Mouse (Mus musculus) cerebellum, adult 11-12 months (tissue): Measurements from ENCODE around the gene Urgcp.
A peak's percentile ranks its signal among the peaks of the same experiment; 100 is the strongest.

Experiments
- DNase-seq: peaks from one replicate; pipeline ENCODE4 v3.0.0; 2022

Gene Urgcp

DNA sequence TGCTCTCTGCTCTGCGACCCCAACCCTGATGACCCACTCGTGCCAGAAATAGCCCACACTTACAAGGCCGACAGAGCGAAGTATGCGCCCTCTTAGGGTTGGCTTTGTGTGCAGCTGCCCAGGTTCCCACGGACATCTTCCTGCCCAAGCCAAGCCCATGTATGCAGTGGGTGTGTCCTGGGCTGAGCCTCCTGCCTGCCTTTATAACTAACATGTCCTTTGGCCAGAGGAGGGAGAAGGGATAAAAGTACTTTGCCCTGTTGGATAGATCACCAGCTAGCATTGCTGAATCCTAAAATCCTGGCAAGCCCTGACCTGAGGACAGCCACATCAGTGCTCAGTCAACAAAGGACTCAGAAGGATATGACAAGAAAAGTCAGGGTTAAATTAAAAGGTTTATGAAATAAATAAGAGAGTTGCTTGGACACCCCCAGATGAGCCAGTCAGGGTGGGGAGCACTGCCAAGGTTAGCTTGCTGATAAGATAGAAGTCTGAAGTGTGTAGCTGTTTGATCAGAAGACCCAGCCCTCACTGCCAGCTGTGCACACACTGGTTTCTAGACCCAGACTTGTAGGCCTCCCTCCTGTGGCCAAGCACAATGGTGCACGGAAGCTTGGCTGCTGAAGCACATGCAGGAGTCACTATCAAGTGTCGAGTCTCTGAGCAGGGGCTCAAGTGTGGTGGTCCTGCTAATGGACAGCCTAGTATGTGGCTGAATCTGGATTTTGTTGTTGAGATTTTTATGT is 20.2 kb upstream of the Urgcp start:
- no peak for DNase-seq

DNA sequence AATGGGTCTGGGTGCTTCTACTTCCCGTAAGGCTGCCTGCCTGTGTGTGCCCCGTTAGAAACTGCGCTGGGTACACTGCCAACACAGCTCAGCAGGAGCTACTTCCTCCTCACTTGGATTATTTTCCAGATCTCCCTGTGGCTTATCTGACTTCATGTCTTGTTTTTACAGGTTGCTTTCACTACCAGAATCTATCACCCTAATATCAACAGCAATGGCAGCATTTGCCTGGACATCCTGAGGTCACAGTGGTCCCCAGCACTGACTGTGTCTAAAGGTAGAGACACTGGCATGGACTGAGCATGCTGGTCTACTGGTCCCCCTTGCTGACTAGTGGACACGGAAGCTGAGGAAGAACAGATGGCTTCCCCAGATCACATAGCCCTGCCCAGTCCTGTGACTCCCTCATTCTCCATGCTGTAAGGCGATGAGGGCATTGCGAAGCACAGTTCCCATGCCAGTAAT is 17.9 kb upstream of the Urgcp start:
- peak; percentile 78 for DNase-seq

DNA sequence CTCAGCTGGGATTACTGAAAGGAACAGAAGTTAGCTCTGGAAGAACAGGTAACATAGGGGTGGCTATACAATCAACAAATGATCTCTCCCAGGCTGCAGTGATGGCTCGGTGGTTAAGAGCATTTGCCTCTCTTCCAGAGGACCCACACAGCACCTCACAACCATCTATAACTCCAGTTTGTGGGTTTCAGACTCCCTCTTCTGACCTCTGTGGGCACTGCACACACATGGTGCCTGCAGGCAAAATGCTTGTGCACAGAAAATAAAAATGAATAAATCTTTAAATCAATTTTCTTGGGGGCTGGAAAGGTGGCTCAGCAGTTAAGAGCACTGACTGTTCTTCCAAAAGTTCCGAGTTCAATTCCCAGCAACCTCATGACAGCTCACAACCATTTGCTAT is 16.3 kb upstream of the Urgcp start:
- no peak for DNase-seq

DNA sequence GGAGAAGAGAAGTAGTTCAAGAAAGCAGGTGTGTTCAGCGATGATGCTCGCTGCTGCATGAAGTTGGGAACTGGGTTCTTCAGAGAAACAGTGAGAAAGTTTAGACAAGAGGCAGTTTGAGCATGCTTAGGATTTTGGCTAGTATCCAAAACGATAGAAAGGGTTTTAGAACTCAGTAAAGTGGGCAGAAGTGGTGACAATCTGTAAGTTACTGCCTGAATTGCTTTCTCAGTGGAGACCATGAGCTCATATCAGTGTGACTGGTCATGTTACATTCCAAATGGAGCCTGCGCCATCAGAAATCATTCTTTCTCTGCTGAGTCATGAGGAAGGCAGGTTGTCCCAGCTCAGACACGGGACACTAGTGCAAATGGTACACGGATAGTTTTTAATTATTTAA is 3.8 kb upstream of the Urgcp start:
- DNase-seq = no peak

DNA sequence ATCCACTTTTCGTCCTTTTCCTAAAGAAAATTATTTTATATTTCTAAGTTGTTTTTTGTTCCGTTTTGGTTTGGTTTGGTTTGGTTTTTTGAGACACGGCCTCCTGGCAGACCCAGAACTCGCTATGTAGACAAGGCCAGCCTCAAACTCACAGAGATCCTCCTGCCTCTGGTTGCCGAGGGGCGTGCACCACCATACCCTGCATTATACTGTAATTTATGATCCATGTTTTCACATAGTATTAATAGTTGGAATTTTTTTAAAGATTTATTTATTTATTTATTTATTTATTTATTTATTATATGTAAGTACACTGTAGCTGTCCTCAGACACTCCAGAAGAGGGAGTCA is 432 bp upstream of the Urgcp start:
- no peak for DNase-seq

DNA sequence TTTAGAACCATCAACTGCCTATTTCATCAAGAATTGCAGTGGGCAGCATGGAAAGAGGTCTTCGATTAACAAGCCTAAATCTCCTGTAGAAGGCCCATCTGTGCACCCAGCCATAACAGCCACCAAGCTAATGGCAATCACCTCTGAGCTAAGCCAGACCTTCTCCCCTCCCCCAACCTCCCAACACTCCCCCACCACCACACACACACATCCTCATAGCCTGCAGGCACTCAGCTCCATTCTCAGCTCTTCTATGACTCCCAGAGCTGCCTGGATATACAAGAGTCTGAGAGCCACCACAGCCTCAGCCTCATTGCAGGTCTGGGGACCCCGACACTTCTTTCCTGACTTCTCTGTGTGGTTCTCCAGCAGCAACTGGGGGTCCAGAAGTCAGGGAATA is 8.4 kb downstream of the Urgcp start:
- DNase-seq = no peak

DNA sequence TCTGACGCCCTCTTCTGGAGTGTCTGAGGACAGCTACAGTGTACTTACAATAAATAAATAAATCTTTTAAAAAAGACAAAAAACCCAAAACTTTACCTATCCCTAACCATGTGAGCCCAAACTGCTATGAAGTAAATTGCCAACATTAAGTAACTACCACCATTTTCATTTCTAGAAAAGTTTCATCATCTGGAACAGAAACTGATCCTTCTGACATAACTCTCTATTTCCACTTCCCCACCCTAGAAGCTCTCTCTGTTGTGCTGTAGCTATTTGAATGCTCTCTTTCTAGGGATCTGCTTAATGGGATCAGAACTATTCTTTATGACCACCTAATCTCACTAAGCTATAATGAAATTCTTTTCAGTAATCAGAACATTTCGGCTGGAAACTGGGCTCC is 17.2 kb downstream of the Urgcp start:
- DNase-seq = no peak

DNA sequence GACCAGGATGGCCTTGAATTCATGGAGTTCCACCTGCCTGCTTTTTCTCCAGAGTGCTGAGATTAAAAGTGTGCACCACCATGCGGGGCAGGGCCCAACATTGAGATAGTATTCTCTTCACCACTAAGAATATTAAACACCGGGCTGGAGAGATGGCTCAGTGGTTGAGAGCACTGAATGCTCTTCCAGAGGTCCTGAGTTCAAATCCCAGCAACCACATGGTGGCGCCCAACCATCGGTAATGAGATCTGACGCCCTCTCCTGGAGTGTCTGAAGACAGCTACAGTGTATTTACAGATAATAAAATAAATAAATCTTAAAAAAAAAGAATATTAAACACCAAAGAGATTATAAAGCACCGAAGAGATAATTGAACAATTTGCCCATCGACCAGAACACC is 20.1 kb downstream of the Urgcp start:
- no peak for DNase-seq

DNA sequence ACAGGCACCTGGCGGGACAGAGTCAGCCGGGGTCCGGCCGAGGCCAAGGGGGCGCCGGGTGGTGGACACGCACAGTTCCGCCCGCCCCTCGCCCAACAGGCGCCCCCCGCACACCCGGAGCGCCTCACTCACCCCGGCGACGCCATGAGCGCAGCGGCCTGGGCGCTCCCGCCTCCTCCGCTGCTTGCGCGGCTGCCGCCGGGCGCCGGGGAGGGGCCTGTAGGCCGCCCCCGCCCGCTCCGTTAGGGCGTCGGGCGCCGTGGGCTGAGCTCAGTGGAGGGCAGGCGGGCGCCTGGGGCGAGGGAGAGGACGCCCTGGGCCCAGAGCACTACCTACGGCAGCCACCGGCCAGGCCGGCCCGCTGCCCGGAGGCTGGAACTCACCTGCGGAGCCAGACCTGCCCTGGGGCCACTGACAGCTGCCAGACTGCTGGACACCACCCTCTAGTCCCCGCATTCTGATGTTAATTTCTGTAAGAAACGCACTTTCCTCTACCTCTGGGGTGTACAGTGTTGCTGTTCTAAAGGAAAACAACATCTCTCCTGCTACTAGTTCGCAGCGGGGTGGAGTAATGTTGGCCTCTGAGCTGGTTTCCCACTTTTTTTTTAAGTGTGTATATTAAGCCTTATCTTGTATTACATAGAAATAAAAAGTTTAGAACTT is 21.1 kb downstream of the Urgcp start:
- DNase-seq = peak; percentile 77

DNA sequence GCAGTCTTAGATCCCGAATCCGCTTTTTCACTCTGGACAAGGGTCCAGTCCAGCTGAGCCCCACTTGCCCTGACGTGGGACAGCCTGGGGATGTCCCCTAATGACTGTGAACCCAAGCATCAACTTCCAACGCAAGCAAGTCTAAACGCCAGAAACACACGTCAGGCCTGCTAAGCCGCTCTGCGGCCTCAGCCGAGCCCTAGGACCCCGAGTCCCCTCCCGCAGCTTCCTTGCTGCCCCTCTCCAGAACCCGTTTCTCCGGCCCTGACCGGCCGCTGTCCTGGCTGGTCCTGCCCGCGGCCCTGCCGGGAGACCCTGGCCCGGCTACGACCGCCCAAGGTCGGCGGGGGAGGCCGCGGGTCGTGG is 21.6 kb downstream of the Urgcp start:
- DNase-seq = no peak

DNA sequence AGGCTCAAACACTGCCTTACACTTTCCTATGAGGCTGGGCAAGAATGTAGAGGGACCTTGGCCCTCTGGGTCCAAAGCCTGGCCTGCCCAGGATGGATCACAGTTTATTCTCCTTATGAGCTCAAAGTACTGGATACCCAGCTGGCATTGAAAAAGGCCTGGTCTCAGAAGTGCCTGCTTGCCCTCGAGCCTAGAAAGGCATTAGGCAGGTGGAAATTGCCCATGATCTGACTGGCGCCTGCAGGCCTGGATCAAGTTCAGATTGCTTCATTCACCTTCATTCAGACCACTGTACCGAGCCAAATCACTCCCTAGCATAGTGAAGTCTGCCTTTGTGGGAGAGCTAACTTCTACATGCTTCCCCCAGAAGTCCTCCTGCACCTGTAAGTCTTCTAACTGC is 22.3 kb downstream of the Urgcp start:
- DNase-seq = no peak

DNA sequence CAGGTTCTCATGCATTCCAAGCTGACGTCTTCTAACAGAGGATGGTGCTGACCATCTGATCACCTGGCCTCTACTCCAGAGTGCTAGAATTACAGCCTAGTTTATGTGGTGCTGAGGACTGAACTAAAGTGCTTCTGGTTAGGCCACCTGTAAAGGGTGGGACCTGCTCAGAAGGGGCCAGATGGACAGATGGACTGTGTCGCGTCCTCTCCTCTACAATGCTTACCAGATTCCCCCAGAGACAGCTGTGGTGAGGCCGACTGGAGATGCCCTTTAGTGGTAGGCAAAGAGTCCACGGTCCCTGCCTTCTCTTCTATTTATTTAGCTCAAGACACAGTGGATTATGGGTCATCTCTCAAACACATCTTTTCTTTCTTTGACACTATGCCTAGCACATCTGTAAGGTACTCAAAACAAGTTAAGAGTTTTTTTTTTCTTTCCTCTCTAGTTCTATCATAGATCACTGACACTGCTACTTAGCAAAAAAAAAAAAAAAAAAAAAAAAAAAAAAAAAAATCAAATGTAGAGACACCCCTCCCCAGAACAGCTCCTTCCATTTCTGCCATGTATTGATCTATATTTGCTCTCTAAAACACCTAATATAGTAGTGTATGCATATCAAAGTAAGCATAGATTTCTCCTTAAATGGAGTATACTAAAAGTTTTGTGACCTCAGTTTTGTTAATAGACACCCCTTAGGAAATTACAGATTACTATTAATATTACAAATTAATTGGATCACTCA is 23.1 kb downstream of the Urgcp start:
- DNase-seq = no peak

DNA sequence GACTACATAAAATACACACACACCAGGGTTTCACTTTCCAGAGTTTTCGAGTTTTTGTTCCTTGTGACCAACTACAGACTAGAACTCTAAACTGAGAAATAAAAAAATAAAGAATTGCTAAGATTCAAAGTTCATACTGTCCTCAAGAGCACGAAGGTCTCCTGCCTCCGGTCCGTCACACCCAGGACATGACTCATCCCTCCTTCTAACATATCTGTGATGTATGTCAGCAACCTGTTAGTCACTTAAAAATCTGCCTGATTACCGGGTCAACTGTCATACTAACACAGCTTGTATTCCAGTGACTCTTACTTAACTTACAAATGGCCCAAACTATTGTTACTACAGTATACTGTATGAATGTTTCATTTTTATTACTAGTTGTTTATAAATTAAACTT is 25.0 kb downstream of the Urgcp start:
- no peak for DNase-seq

DNA sequence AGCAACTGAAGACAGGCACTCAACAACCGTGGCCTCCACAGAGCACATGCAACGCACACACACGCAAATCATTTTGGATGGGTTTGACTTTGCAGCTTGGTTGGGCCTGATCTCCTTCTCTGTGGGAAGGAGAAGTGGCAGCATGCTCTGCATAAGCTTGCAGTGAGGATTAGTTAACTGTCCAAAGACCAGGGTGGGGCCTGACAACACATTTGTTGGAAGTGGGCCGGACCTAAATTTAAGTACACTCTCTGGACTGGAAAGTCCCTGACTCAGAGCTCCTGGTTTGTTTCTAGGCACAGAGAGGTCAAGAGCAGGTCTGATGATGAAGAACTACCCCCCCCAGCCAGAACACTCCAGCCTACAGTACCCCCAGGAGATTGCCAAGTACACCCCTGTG is 27.9 kb downstream of the Urgcp start:
- DNase-seq = no peak

DNA sequence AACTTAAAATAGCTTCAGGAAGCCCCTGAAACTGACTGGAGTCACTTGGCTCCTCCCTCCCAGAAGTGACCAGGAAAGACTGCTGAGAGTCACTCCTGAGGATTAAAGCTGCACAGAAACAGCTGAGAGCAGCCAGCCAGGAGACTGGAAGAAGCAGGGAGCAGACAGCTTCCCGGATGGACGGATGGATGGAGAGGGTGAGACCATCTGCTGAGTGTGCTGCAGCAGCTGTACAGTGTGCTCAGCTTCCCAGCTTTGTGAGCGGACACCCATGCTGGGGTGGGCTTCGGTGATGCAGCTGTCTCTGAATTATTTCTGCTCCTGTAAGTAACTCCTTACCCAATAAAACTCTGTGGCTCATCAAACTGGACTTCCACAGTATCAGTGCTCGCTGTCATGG is 29.8 kb downstream of the Urgcp start:
- no peak for DNase-seq

DNA sequence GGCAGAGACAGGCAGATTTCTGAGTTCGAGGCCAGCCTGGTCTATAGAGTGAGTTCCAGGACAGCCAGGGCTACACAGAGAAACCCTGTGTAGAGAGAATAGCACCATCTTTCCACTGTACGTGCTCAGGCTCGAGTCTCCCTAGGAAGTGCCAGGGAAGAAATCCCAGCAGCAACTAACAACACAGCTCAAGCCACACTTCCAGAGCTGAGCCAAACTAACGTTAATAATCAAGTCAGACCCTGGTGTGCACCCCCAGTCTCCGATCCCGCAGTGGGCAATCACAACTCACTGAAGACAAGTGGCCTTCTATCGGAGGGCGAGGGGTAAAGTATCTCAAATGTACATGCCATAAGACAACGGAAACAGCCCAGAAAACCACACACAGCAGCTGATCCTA is 32.6 kb downstream of the Urgcp start:
- no peak for DNase-seq

DNA sequence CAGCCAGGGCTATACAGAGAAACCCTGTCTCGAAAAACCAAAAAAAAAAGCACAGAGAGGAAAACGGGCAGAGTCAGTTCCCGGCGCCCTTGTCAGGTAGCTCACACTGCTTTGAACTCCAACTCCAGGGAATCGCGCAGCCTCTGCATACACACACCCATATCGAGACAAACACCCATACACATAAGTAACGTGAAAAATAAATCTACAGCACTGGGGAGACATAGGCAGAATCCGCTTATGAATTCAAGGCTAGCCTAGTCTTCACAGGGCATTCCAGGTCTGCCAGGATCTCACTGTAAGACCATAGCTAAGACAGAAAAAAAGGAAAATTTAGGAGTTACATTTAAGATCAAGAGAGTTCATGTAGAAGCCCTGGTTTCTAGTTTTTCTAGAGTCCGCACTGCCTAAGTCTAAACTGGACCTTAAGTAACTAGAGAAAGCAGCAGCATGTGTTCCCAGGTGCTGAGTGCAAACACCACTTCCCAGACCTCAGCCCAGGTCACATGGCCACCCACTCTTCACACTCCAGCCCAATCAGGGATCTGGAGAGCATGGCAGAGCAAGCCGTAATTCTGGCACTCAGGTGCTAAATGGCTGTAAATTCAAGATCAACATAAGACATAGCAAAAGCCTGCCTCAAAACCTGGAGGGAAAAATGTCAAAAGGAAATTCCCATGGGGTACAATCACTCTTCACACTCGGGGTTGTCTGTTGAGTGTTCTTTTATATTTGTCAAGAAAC is 43.4 kb downstream of the Urgcp start:
- DNase-seq = no peak

DNA sequence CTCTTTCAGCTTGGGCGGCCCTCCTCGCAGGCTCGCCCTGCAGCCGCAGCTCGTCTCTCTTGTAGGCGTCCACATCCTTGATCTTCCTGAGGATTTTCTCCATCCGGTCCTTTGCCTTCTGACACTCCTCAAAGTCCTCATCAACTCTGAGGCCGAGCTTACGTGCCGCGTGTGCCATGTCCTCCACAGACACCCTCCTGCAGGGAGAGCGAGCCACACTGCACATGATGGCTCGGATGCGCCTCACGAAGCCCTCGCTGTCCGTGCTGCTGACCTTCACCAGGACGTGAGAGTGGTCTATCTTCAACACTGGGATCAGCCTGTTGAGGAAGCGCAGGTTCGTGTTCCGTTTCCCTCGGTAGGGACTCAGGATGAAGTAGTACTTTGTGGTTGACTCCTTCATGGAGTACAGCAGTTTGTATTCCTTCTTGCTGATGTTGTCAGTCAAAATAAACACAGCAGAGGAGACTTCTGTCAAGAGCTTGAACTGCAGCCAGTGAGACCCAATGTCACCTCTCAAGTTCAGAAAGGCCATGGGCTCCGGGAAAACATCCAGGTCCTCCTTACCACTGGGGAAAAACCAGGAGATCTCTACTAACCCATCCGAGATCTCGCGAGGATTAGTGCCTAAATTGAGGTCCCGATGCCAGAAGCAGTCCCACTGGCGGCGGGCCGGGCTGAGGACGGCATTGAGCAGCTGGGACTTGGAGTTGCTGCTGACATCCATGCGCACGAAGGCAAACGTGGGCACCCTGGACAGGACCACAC is 45.1 kb downstream of the Urgcp start:
- DNase-seq = no peak

DNA sequence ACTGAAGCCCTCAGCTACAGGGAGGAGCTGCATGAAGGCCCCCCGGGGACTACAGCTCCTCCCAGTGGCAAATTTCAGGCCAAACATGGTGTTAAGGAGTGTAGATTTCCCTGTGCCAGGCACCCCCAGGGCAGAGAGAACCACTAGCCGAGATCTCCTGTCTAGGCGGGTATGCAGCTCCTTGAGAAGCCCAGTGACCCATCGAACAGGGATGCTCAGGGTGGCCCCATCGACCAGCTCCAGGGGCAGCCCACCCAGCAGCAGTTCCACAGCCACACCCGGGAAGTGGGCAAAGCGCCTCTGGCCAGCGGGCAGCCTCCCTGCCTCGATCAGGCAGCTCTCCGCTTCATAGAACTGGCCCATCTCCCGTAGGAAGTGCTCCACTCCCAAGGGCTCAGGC is 45.9 kb downstream of the Urgcp start:
- no peak for DNase-seq

DNA sequence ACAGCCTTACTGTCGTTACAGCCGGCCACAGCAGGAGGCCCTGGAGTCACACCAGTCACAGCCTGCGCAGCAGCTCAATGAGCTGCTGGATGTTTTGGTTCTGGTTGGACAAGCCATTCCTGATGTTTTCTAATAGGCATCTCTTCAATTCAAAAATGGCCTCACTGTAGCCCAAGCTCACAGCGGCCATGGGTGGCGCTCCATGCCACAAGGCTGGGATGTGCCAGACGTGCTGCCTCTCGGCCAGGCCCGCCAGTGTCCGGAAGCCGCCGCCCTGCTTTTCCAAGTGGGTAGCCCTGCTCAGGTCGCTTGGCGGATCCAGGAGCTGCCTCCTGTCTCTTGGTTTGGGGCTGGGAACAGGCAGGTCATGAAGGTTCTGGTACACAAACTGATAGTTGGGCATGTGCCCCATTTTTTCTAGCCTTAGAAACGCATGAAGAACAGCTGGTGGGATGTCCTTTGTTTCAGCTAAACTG is 46.5 kb downstream of the Urgcp start, which contains the start of gene Mrps24:
Gene Mrps24, minus strand, starts transcription at position 51 of the 476 bp plus-strand sequence.
- DNase-seq = no peak

DNA sequence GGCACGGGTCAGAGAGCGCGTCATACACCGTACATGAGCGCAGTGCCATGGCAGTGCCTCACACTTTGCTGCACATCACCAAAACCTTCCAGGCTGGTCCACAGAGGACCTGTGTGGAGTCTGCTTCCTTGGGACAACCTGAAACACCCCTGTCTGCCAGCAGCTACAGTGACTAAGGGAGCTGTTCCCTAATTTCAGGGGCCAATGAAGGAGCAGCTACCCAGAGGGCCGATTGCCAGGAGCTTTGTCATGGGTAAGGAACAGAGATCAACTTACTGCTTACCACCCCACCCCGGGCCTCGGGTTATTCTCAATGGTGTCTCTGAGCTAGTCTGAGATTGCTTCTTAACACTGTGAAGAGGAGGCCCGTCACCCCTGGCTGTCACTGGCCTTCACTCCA is 47.0 kb downstream of the Urgcp start:
- DNase-seq = no peak

DNA sequence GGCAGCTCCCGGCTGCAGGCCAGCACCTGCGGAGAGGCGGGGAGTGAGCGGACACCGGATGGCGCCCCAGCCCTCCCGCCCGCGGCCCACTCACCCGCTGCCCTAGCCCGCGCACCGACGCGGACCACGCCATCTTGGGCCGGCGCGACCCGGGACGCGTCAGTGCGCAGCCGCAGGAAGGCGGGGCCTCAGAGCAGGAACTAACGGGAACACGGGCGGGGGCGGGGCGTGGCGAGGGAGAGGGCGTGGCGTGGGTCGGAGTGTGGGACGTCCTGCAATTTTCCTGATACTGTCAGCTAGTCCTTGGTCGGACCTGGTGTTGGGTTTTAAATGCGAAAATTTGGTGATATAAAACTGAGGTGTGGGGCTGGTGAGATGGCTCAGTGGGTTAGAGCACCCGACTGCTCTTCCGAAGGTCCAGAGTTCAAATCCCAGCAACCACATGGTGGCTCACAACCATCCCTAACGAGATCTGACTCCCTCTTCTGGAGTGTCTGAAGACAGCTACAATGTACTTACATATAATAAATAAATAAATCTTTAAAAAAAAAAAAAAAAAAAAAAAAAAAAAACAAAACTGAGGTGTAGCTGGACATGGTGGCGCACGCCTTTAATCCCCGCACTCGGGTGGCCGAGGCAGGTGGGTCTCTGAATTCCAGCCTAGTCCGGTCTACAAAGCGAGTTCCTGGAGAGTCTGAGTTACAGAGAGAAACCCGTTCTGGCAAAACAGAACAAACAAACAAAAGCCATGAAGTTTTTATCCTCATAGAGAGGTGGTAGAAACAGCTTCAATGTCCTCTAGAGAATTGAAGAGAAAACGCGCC is 54.4 kb downstream of the Urgcp start:
- DNase-seq = peak; percentile 89
